Mouse (Mus musculus) neural tube, embryonic 11.5 days (tissue): Measurements from ENCODE around the gene Lifr. TPM values are rescaled to one million over a fixed set of nuclear protein-coding genes. Genes with fewer than 3 reads are reported as not detected.

Source experiments
- ATAC-seq: fragments of 200-750 bp; cut with Nextera tagmentation; 2 replicates; pipeline ENCODE4 v1.8.0; 2017; ENCODE audit warnings: moderate number of reproducible peaks, mild to moderate bottlenecking, moderate TSS enrichment, moderate library complexity; ENCODE audit not compliant: insufficient read depth, low FRiP score, low TSS enrichment
- DNase-seq: peaks from one replicate; pipeline ENCODE4 v3.0.0-alpha.2; 2015; ENCODE audit warnings: low spot score
- H3K27ac ChIP-seq: fragments of 300-500 bp; sonication (generic); 2 replicates; pipeline ENCODE4 v1.5.1; 2014; ENCODE audit warnings: low read depth, mild to moderate bottlenecking, low read length
- H3K27me3 ChIP-seq: fragments of 300-500 bp; sonication (generic); 2 replicates; pipeline ENCODE4 v1.6.1; 2014; ENCODE audit warnings: mild to moderate bottlenecking, low read length, mixed read lengths; ENCODE audit not compliant: control insufficient read depth, insufficient read depth
- H3K36me3 ChIP-seq: fragments of 300-500 bp; sonication (generic); 2 replicates; pipeline ENCODE4 v1.6.1; 2014; ENCODE audit warnings: mild to moderate bottlenecking, low read length, moderate library complexity, mixed read lengths; ENCODE audit not compliant: control insufficient read depth, insufficient read depth
- H3K4me1 ChIP-seq: fragments of 300-500 bp; sonication (generic); 2 replicates; pipeline ENCODE4 v1.6.1; 2014; ENCODE audit warnings: low read length, mixed read lengths; ENCODE audit not compliant: control insufficient read depth, insufficient read depth
- H3K4me2 ChIP-seq: fragments of 300-500 bp; sonication (generic); 2 replicates; pipeline ENCODE4 v1.6.1; 2014; ENCODE audit warnings: low read depth, mild to moderate bottlenecking, moderate library complexity
- H3K4me3 ChIP-seq: fragments of 300-500 bp; sonication (generic); 2 replicates; pipeline ENCODE4 v1.5.1; 2014; ENCODE audit warnings: low read depth, low read length
- H3K9ac ChIP-seq: fragments of 300-500 bp; sonication (generic); 2 replicates; pipeline ENCODE4 v1.6.1; 2014; ENCODE audit warnings: mild to moderate bottlenecking, low read length
- H3K9me3 ChIP-seq: fragments of 300-500 bp; sonication (generic); 2 replicates; pipeline ENCODE4 v1.6.1; 2016; ENCODE audit warnings: low read length; ENCODE audit not compliant: control insufficient read depth
- WGBS: fragments of 180-500 bp; shearing (Covaris S2); extraction: QIAGEN DNeasy Blood & Tissue Kit; methylation state at CpG from one replicate; pipeline ENCODE4 v1.1.7; 2014; 5-methylcytosine and 5-hydroxymethylcytosine counted together
- polyA plus RNA-seq: library from polyadenylated mRNA; unstranded; fragments of >200 nt; fragmentation: Nextera tagmentation; extraction: Ambion mirVana; gene quantifications from 2 replicates; pipeline ENCODE4 v1.2.1, GENCODE M21; 2014

Gene Lifr
- polyA plus RNA-seq, 1 experiment from 2014 or later = 29.7 TPM

DNA sequence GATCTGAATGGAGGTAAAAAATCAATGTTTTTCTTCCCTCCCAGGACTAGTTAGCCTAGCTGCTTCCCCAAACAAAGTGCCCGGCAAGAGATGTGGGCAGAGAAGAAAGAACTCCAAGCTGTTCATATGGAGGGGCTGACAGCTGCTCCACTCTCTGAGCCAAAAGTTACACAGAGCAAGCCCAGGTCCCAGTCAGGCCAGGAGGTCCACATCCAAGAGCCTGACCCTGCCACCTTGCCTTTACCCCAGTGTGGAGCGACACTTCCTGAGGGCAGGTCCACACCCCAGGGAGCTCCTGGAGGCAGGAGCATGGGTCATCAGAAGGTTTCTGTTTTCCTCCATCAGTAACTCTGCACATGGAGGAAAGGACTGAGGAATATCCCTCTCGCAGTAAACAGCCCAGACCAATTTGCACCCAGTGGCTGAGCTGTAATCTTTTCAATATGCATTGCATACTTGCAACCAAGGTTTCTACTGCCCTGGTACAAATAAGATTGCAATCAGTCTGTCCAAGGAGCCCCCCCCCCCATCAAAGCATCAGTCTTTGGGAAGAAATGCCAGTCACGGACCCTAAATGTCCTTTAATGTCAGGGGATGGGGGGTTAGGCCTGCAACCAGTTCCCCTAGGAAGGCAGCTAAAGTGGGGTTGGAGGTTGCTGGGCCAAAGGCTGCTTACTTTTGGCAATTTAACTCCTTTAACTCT is 28.3 kb upstream of the Lifr start:
- Histone ChIP-seq H3K4me1 (no peaks in the 10 kb centered on the region), H3K9ac (no peak overlapping the region), H3K27ac (no peak overlapping the region), H3K9me3 (no peaks in the 10 kb centered on the region), H3K4me3 (no peak overlapping the region), H3K4me2 (no peak overlapping the region), H3K36me3 (no peaks in the 10 kb centered on the region), H3K27me3 (no peaks in the 10 kb centered on the region)
- WGBS = 22% methylated on average over 4 of the region's 4 CpGs
- DNase-seq (no peak), ATAC-seq (no peak)

DNA sequence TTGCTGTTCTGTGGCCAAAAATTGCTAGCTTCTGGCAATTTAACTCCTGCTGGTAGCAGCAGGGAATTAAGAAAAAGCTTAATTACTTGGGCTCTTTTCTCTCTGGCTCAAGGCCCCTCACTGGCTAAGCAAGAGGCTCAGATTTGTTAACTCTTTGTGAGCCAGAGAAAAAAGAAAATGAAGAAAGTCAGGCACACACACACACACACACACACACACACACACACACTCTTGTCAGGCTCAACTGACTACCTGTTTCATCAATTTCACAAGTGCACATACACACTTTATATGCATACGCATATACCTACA is 27.8 kb upstream of the Lifr start:
- Histone ChIP-seq H3K27me3 (no peaks in the 10 kb centered on the region), H3K4me2 (no peak overlapping the region), H3K4me1 (no peaks in the 10 kb centered on the region), H3K27ac (no peak overlapping the region), H3K4me3 (no peak overlapping the region), H3K36me3 (no peaks in the 10 kb centered on the region), H3K9me3 (no peaks in the 10 kb centered on the region), H3K9ac (no peak overlapping the region)
- ATAC-seq (no peak), DNase-seq (no peak)
- 91% methylated on average over 1 of the region's 1 CpGs for WGBS

DNA sequence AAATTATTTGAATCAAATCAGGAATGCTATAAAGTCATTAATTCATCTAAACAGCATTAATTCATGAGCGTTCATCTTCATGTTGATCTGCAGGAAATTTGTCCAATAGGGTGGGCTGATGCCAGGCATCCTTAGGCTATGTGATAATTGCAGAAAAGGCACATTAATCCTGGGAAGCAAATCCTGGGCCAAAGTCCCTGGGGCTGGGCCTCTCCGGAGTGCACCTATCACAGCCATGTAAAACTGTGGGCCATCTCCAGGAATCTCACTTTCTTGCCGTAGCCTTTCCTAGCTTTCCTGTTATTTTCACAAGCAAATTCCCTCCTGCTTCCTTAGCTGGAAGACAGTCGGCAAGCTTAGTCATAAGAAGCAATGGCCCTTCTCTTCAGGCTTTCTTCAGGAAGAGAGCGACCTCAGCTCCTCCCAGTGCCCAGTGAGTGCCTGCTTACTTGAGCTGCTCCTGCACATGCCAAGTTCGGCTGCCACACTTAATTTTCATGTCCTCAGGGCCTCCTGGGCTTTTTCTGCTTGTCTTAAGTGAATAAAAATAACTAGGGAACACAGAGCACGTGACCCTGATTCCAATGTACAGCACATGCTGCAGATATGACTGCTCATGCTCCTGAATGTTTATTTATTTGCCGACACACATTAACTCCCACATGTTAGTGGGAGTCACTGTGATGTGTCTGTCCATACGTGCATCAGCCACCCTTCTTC is 26.7 kb upstream of the Lifr start:
- ATAC-seq (no peak), DNase-seq (no peak)
- WGBS = 73% methylated on average over 9 of the region's 9 CpGs
- no peaks in the 10 kb centered on the region for H3K9me3 ChIP-seq
- no peak overlapping the region for H3K4me2 ChIP-seq
- H3K4me1 ChIP-seq = no peaks in the 10 kb centered on the region
- no peaks in the 10 kb centered on the region for H3K36me3 ChIP-seq
- H3K4me3 ChIP-seq = no peak overlapping the region
- H3K9ac ChIP-seq = no peak overlapping the region
- H3K27me3 ChIP-seq = no peaks in the 10 kb centered on the region
- H3K27ac ChIP-seq = no peak overlapping the region

DNA sequence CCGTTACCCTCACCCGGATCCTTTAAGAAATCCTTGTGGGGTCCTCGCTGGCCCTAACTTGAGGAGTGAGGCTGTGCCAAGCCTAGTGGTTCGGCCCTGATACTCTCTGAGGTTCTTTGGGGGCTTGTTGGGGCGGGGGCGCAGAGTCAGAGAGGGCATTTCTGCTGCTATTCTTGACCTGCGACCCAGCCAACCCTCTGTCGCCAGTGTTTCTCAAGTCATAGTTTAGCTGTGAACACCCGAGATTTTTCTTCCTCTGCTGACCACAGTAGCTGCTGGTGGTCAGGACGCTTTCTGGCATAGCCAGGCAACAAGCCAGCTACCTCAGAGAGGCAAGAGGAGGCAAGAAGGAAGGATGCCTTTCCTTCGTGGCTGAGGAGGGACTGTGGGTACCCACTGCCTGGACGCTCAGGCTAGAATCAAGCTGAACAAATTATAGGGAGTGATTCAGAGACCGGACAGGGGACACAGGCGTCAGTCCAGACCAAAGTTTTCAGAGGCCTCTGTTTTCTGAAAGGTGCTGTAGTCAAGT is 25.4 kb upstream of the Lifr start:
- H3K27ac ChIP-seq = no peak overlapping the region
- no peak overlapping the region for H3K4me3 ChIP-seq
- 89% methylated on average over 14 of the region's 14 CpGs for WGBS
- H3K9me3 ChIP-seq = no peaks in the 10 kb centered on the region
- DNase-seq (no peak), ATAC-seq (no peak)
- no peaks in the 10 kb centered on the region for H3K36me3 ChIP-seq
- no peaks in the 10 kb centered on the region for H3K4me1 ChIP-seq
- H3K9ac ChIP-seq = no peak overlapping the region
- H3K27me3 ChIP-seq = no peaks in the 10 kb centered on the region
- no peak overlapping the region for H3K4me2 ChIP-seq

DNA sequence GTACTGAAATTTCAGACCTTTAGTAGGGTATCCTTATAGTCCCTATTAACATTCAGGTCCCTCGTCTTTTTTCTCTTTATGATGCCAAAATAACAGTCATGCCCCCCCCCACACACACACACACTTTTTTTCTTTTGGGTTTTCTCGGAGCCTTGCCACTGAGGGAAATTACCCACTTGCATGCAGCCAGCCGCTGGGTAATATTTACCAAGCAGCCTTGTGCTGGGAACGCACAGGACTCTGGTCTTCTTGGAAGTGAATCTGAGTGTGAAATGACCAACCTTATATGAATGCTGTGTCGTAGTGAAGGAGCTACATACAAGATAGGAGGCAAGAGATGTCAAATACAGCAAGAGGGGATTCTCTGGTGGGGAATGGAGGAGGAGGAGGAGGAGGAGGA is 24.8 kb upstream of the Lifr start:
- no peak overlapping the region for H3K27ac ChIP-seq
- H3K4me1 ChIP-seq = no peaks in the 10 kb centered on the region
- DNase-seq (no peak), ATAC-seq (no peak)
- H3K27me3 ChIP-seq = no peaks in the 10 kb centered on the region
- H3K36me3 ChIP-seq = no peaks in the 10 kb centered on the region
- 81% methylated on average over 5 of the region's 5 CpGs for WGBS
- H3K4me3 ChIP-seq = no peak overlapping the region
- no peak overlapping the region for H3K4me2 ChIP-seq
- H3K9me3 ChIP-seq = no peaks in the 10 kb centered on the region
- no peak overlapping the region for H3K9ac ChIP-seq

DNA sequence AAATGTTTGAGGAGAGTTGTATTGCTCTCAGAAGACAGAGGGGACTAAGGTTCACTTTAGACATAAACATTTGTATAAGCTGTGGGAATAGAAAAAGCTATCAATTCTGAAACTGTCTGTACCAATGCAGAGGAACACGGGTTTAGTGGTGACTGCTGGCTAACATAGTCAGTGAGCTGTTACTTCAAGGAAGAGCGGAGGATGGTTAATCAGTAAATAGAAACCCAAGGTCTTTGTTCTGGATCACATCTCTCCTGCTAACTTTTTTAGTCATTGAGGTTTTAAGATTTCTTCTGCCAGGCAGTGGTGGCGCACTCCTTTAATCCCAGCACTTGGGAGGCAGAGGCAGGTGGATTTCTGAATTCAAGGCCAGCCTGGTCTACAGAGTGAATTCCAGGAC is 23.7 kb upstream of the Lifr start:
- Histone ChIP-seq H3K4me3 (no peak overlapping the region), H3K36me3 (no peaks in the 10 kb centered on the region), H3K27ac (no peak overlapping the region), H3K9ac (no peak overlapping the region), H3K4me1 (0 out of 2 replicates have a peak, but pooled peaks cover 4% of the 10 kb centered on the region), H3K27me3 (no peaks in the 10 kb centered on the region), H3K4me2 (no peak overlapping the region), H3K9me3 (no peaks in the 10 kb centered on the region)
- ATAC-seq = no peak
- DNase-seq = no peak
- 90% methylated on average over 3 of the region's 3 CpGs for WGBS

DNA sequence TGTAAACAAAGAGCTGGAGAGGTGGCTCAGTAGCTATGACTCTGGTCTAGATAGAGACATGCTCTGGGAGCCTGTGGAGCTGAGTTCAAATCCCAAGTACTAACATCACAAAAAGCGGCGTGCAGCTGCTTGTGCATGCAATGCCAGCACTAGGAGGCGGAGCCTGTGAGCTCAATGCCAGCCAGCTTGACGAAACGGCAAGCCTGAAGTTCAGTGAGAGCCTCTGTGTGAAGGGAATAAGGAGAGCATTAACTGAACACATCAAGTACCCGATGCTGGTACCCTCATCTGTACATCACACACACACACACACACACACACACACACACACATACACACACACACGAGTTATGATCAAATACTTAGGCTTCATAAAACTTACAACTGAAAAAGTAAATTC is 21.0 kb upstream of the Lifr start:
- H3K27ac ChIP-seq = no peak overlapping the region
- ATAC-seq = no peak
- 70% methylated on average over 7 of the region's 7 CpGs for WGBS
- H3K4me3 ChIP-seq = no peak overlapping the region
- no peak for DNase-seq
- no peak overlapping the region for H3K4me2 ChIP-seq
- H3K27me3 ChIP-seq = no peaks in the 10 kb centered on the region
- 0 out of 2 replicates have a peak, but pooled peaks cover 4% of the 10 kb centered on the region for H3K4me1 ChIP-seq
- no peak overlapping the region for H3K9ac ChIP-seq
- H3K36me3 ChIP-seq = no peaks in the 10 kb centered on the region
- no peaks in the 10 kb centered on the region for H3K9me3 ChIP-seq

DNA sequence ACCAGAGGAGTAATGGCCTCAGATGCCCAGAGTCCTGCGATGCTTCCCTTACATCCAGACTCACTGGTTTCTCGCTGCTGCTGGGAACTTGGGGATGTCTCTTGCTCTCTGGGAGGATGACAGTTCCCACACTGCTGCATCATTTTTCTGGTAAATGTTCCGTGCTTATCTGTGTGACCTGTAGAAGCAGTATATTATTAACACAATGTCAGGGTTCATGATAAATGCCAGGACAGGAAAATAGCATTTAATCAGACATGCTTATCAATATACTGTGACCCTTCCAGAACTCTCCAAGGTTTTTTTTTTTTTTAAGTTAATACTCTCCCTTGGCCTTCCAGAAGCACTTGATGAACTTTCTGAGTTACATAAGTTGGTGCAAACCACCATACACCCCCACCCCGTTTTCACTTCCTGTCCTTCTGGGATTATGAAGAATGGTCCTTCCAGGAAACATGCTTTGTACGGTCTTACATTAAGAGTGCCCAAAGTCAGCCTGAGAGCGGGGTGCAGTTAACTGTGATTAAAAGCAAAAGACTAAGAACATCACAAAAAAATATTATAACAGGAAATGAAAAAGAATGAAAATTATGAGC is 20.1 kb upstream of the Lifr start:
- 73% methylated on average over 6 of the region's 6 CpGs for WGBS
- ATAC-seq = no peak

More for the DNA sequence above, 20.1 kb upstream of the Lifr start:
- Histone ChIP-seq H3K27ac (no peak overlapping the region), H3K4me3 (no peak overlapping the region), H3K4me2 (no peak overlapping the region), H3K9ac (no peak overlapping the region), H3K4me1 (0 out of 2 replicates have a peak, but pooled peaks cover 4% of the 10 kb centered on the region), H3K9me3 (no peaks in the 10 kb centered on the region), H3K27me3 (no peaks in the 10 kb centered on the region), H3K36me3 (no peaks in the 10 kb centered on the region)
- no peak for DNase-seq
